Mouse (Mus musculus) CH12.LX (cell line): Measurements from ENCODE around the gene Pxn. TPM values are rescaled to one million over a fixed set of nuclear protein-coding genes. Genes with fewer than 3 reads are reported as not detected.
A peak's percentile ranks its signal among the peaks of the same experiment; 100 is the strongest.
"Not testable (repeated sequence)": the region's sequence is repeated elsewhere in the genome, so short reads cannot be mapped to it uniquely, and the experiment has no call there.

Experiments
- DNase-seq: peaks from one replicate; pipeline ENCODE4 v3.0.0-alpha.2; 2013; ENCODE audit errors: extremely low read depth
- H3K27ac ChIP-seq: 2 replicates; pipeline ENCODE4 v1.5.1; 2012; ENCODE audit warnings: low read depth, mild to moderate bottlenecking, control low read depth, moderate library complexity; ENCODE audit not compliant: insufficient read depth
- H3K27me3 ChIP-seq: replicated peaks from 2 replicates; pipeline ENCODE3; 2012; ENCODE audit warnings: inconsistent platforms
- H3K36me3 ChIP-seq, 2 experiments: replicated peaks in 1 of 2; 2 replicates each; pipeline versions ENCODE3 to v1.6.1; 2012; ENCODE audit warnings: inconsistent platforms in 1 of 2, low read length in 1 of 2, mild to moderate bottlenecking in 1 of 2, mixed read lengths in 1 of 2, moderate library complexity in 1 of 2; ENCODE audit not compliant: control insufficient read depth in 1 of 2, insufficient read depth in 1 of 2
- H3K4me1 ChIP-seq, 2 experiments: 2 replicates each; pipeline ENCODE4 v1.6.1; 2012; ENCODE audit warnings: inconsistent platforms in 1 of 2, moderate library complexity in 1 of 2; ENCODE audit not compliant: insufficient read depth in 2 of 2, control insufficient read depth in 1 of 2
- H3K4me2 ChIP-seq: 2 replicates; pipeline ENCODE4 v1.6.1; 2012; ENCODE audit warnings: low read depth, mild to moderate bottlenecking, control low read depth; ENCODE audit not compliant: poor library complexity, insufficient read depth, severe bottlenecking
- H3K4me3 ChIP-seq, 3 experiments: fragments of 150-350 bp in 1 of 3; sonication (generic) in 1 of 3; replicated peaks in 1 of 3; 2 replicates each; pipeline versions ENCODE3 to v1.5.1; 2011 to 2012; ENCODE audit warnings: low read depth in 2 of 3, low read length in 2 of 3, mild to moderate bottlenecking in 2 of 3, moderate library complexity in 2 of 3, control low read depth in 1 of 3, improper control_type of control experiment in 1 of 3, inconsistent platforms in 1 of 3, mixed read lengths in 1 of 3; ENCODE audit not compliant: poor library complexity in 1 of 3
- H3K79me2 ChIP-seq: replicated peaks from 2 replicates; pipeline ENCODE4 v1.6.1; 2012; ENCODE audit warnings: mild to moderate bottlenecking, moderate library complexity; ENCODE audit not compliant: control insufficient read depth, poor library complexity, insufficient read depth, severe bottlenecking; ENCODE audit errors: extremely low read depth
- H3K9ac ChIP-seq: 2 replicates; pipeline ENCODE4 v1.6.1; 2012; ENCODE audit warnings: low read depth, mild to moderate bottlenecking, control low read depth, moderate library complexity; ENCODE audit not compliant: insufficient read depth
- H3K9me3 ChIP-seq: replicated peaks from 2 replicates; pipeline ENCODE3; 2012; ENCODE audit warnings: low read length, inconsistent platforms, mixed read lengths
- CHD1 ChIP-seq: IDR thresholded peaks from 2 replicates; pipeline ENCODE4 v1.6.1; 2012; ENCODE audit warnings: low read depth, low read length, improper control_type of control experiment, inconsistent platforms
- CTCF ChIP-seq, 2 experiments: IDR thresholded peaks in 1 of 2; conservative IDR thresholded peaks in 1 of 2; 2 replicates each; pipeline ENCODE4 v1.5.1; 2011 to 2012; ENCODE audit warnings: low read depth in 2 of 2, low read length in 2 of 2, improper control_type of control experiment in 1 of 2, inconsistent platforms in 1 of 2, mild to moderate bottlenecking in 1 of 2, moderate library complexity in 1 of 2
- E2F4 ChIP-seq: IDR thresholded peaks from 2 replicates; pipeline ENCODE4 v1.6.1; 2011; ENCODE audit warnings: low read depth, low read length, improper control_type of control experiment; ENCODE audit not compliant: insufficient replicate concordance
- ETS1 ChIP-seq: conservative IDR thresholded peaks from 2 replicates; pipeline ENCODE4 v1.6.1; 2012; ENCODE audit warnings: low read depth, mild to moderate bottlenecking, inconsistent platforms, low read length, improper control_type of control experiment, moderate library complexity
- GABPA ChIP-seq: IDR thresholded peaks from 2 replicates; pipeline ENCODE4 v1.6.1; 2012; ENCODE audit warnings: low read depth, low read length, improper control_type of control experiment, inconsistent platforms; ENCODE audit not compliant: insufficient replicate concordance
- JUND ChIP-seq: conservative IDR thresholded peaks from 2 replicates; pipeline ENCODE4 v1.6.1; 2011; ENCODE audit warnings: low read depth, low read length, improper control_type of control experiment
- MAFK ChIP-seq: IDR thresholded peaks from 2 replicates; pipeline ENCODE4 v1.6.1; 2011; ENCODE audit warnings: low read length, improper control_type of control experiment; ENCODE audit not compliant: insufficient replicate concordance
- MAZ ChIP-seq: IDR thresholded peaks from 2 replicates; pipeline ENCODE4 v1.6.1; 2012; ENCODE audit warnings: low read depth, mild to moderate bottlenecking, inconsistent platforms, low read length, improper control_type of control experiment, moderate library complexity
- MEF2A ChIP-seq: IDR thresholded peaks from 2 replicates; pipeline ENCODE4 v1.6.1; 2014; ENCODE audit warnings: low read depth, mild to moderate bottlenecking, inconsistent platforms, low read length, improper control_type of control experiment, borderline replicate concordance
- MYC ChIP-seq: IDR thresholded peaks from 2 replicates; pipeline ENCODE4 v1.6.1; 2011; ENCODE audit warnings: low read depth, mild to moderate bottlenecking, improper control_type of control experiment, low read length
- NELFE ChIP-seq: IDR thresholded peaks from 2 replicates; pipeline ENCODE4 v1.6.1; 2011; ENCODE audit warnings: low read depth, low read length, improper control_type of control experiment
- POLR2AphosphoS2 ChIP-seq: IDR thresholded peaks from 2 replicates; pipeline ENCODE4 v1.6.1; 2011; ENCODE audit warnings: low read depth, low read length, improper control_type of control experiment
- RAD21 ChIP-seq: IDR thresholded peaks from 2 replicates; pipeline ENCODE4 v1.6.1; 2011; ENCODE audit warnings: low read depth, mild to moderate bottlenecking, low read length, improper control_type of control experiment, moderate library complexity
- RCOR1 ChIP-seq: conservative IDR thresholded peaks from 2 replicates; pipeline ENCODE4 v1.6.1; 2012; ENCODE audit warnings: low read depth, mild to moderate bottlenecking, inconsistent platforms, low read length, improper control_type of control experiment
- SIN3A ChIP-seq: IDR thresholded peaks from 2 replicates; pipeline ENCODE4 v1.6.1; 2012; ENCODE audit warnings: low read length, improper control_type of control experiment, inconsistent platforms
- TBP ChIP-seq: conservative IDR thresholded peaks from 2 replicates; pipeline ENCODE4 v1.6.1; 2011; ENCODE audit warnings: low read depth, low read length, improper control_type of control experiment
- TCF12 ChIP-seq: IDR thresholded peaks from 2 replicates; pipeline ENCODE4 v1.6.1; 2014; ENCODE audit warnings: low read depth, mild to moderate bottlenecking, inconsistent platforms, low read length, improper control_type of control experiment
- UBTF ChIP-seq: IDR thresholded peaks from 2 replicates; pipeline ENCODE4 v1.6.1; 2012; ENCODE audit warnings: low read depth, mild to moderate bottlenecking, inconsistent platforms, low read length, improper control_type of control experiment, moderate library complexity
- USF1 ChIP-seq: IDR thresholded peaks from 2 replicates; pipeline ENCODE4 v1.6.1; 2014; ENCODE audit warnings: low read depth, mild to moderate bottlenecking, inconsistent platforms, low read length, improper control_type of control experiment
- USF2 ChIP-seq: conservative IDR thresholded peaks from 2 replicates; pipeline ENCODE4 v1.6.1; 2011; ENCODE audit warnings: low read depth, low read length, improper control_type of control experiment
- ZKSCAN1 ChIP-seq: IDR thresholded peaks from 2 replicates; pipeline ENCODE4 v1.6.1; 2012; ENCODE audit warnings: low read depth, inconsistent platforms, low read length, improper control_type of control experiment, borderline replicate concordance
- ZNF384 ChIP-seq: IDR thresholded peaks from 2 replicates; pipeline ENCODE4 v1.6.1; 2012; ENCODE audit warnings: low read depth, low read length, improper control_type of control experiment, inconsistent platforms
- dilution Hi-C: fragments of 300-500 bp; cut with MboI; formaldehyde crosslinking; loops from 2 replicates; pipeline ENCODE4 v1.14.3; 2020; ENCODE audit warnings: low sequenced_read_pairs; ENCODE audit not compliant: extremely low pct_unique_long_range_greater_than_20kb, extremely low pct_ligation_motif_present
- in situ Hi-C: fragments of 300-500 bp; cut with MboI; formaldehyde crosslinking; loops from 3 replicates; pipeline ENCODE4 v1.14.3; 2019; ENCODE audit warnings: low sequenced_read_pairs, low pct_ligation_motif_present, low pct_unique_long_range_greater_than_20kb, mixed read lengths
- polyA plus RNA-seq: library from polyadenylated mRNA; unstranded; fragments of >175 nt; gene quantifications from 2 replicates; pipeline ENCODE4 v1.2.1, GENCODE M21; 2012; ENCODE audit warnings: low read depth; ENCODE audit not compliant: insufficient read length
- total RNA-seq, 2 experiments: library from RNA; depleted of rRNA; stranded (reverse); fragments of 300-350 nt in 1 of 2; fragments of >200 nt in 1 of 2; gene quantifications; 2 replicates each; pipeline ENCODE4 v1.2.3; 2012 to 2014

Pxn gene
- total and polyA plus RNA-seq, 3 experiments: 17.0 to 43.4 (median 21.1) TPM

DNA sequence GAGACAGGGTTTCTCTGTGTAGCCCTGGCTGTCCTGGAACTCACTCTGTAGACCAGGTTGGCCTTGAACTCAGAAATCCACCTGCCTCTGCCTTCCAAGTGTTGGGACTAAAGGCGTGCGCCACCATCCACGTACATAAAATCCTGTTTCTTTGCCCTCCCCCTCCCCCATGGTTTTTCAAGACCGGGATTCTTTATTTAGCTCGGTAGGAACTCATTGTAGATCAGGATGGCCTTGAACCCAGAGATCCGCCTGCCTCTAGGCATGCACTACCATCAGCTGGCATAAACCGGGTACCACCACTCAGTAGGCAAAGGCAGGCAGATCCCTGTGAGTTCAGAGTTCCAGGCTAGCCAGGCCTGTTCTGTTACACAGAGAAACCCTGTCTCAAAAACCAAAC, 10.4 kb downstream of the Pxn start:
- Histone ChIP-seq H3K36me3 (peaks cover 2 to 33% of the 10 kb centered on the region in 2 experiments), H3K79me2 (no peaks in the 10 kb centered on the region), H3K4me3 (no peak overlapping the region), H3K9me3 (no peaks in the 10 kb centered on the region), H3K27ac (peak overlapping the region; percentile 55; the same call in 1 of the 2 replicates), H3K9ac (no peak overlapping the region), H3K27me3 (no peaks in the 10 kb centered on the region), H3K4me2 (peak overlapping the region; percentile 55), H3K4me1 (peaks cover 28 to 67% of the 10 kb centered on the region in 2 experiments)
- DNase-seq: peak; percentile 39
- in situ Hi-C loops: no loop called here
- dilution Hi-C loops: no loop called here
- TF ChIP-seq TCF12: no peak
- TF ChIP-seq ZNF384: peak; percentile 73
- no peak for TF ChIP-seq POLR2AphosphoS2
- TF ChIP-seq MEF2A: 0 out of 2 replicates have a peak, but pooled peaks have one; percentile 0
- TF ChIP-seq TBP: no peak
- TF ChIP-seq ZKSCAN1: no peak
- no peak for TF ChIP-seq MAZ
- TF ChIP-seq RAD21: no peak
- no peak for TF ChIP-seq MYC
- no peak for TF ChIP-seq RCOR1
- TF ChIP-seq MAFK: no peak
- TF ChIP-seq CHD1: no peak
- no peak for TF ChIP-seq UBTF
- no peak for TF ChIP-seq USF2

DNA sequence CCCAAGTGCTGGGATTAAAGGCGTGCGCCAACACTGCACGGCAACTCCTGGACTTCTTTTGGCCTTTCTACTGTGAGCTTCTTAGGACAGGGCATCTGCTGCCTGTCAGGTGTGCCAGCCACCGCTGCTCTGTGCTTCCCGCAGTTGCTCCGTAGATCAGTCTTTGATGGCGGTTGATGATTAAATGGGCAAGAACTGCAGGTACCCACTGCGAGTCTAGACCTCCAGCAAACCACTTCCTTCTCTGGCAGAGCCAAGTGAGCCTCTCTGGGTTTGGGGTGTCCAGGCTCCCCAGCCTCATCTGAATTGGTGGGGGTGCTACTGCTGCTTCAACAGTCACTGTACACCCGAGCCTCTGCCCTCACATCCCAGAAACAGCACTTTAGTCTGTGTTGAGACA, 11.0 kb downstream of the Pxn start:
- Histone ChIP-seq H3K27me3 (no peaks in the 10 kb centered on the region), H3K27ac (no peak overlapping the region), H3K9me3 (no peaks in the 10 kb centered on the region), H3K36me3 (peaks cover 2 to 31% of the 10 kb centered on the region in 2 experiments), H3K4me3 (no peak overlapping the region), H3K9ac (no peak overlapping the region), H3K4me1 (peaks cover 28 to 72% of the 10 kb centered on the region in 2 experiments), H3K4me2 (no peak overlapping the region), H3K79me2 (no peaks in the 10 kb centered on the region)
- TF ChIP-seq USF2 (no peak), ETS1 (no peak), USF1 (no peak), GABPA (no peak), RCOR1 (no peak), CTCF (conservative IDR thresholded peaks at IDR 0.05 in 1 of 2, IDR thresholded peaks at IDR 0.05 in 1 of 2; ENCODE audit: low read depth in 2 of 2, low read length in 2 of 2) (no peak), NELFE (no peak), JUND (no peak), MEF2A (no peak), MYC (no peak), MAZ (no peak), CHD1 (no peak), POLR2AphosphoS2 (no peak), E2F4 (no peak), SIN3A (no peak)
- DNase-seq: no peak
- dilution Hi-C loops (no loop called here), in situ Hi-C loops (no loop called here)

DNA sequence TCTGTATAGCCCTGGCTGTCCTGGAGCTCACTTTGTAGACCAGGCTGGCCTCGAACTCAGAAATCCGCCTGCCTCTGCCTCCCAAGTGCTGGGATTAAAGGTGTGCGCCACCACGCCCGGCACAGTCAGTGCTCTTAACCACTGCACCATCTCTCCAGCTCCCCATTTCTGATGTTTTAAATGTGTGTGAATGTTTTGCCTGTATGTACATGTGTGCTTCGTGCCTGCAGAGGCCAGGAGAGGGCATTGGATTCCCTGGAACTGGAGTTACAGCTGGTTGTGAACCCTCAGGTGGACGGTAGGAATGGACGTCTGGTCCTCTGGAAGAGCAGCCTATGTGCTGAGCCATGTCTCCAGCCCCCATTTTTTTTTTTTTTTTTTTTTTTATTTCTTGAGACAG, 11.7 kb downstream of the Pxn start:
- DNase-seq, H3K4me3 ChIP-seq, H3K9me3 ChIP-seq, H3K79me2 ChIP-seq, H3K4me2 ChIP-seq, H3K27ac ChIP-seq, in situ Hi-C loops, dilution Hi-C loops, H3K27me3 ChIP-seq, H3K9ac ChIP-seq: not testable (repeated sequence)
- peaks cover 28 to 78% of the 10 kb centered on the region in 2 experiments for H3K4me1 ChIP-seq
- peaks cover 2 to 29% of the 10 kb centered on the region in 2 experiments for H3K36me3 ChIP-seq
